Mouse (Mus musculus): ENCODE measurements around the gene BC051142.
A peak's percentile ranks its signal among the peaks of the same experiment; 100 is the strongest.
"Not testable (repeated sequence)": the region's sequence is repeated elsewhere in the genome, so short reads cannot be mapped to it uniquely, and the experiment has no call there.

Gene BC051142

DNA sequence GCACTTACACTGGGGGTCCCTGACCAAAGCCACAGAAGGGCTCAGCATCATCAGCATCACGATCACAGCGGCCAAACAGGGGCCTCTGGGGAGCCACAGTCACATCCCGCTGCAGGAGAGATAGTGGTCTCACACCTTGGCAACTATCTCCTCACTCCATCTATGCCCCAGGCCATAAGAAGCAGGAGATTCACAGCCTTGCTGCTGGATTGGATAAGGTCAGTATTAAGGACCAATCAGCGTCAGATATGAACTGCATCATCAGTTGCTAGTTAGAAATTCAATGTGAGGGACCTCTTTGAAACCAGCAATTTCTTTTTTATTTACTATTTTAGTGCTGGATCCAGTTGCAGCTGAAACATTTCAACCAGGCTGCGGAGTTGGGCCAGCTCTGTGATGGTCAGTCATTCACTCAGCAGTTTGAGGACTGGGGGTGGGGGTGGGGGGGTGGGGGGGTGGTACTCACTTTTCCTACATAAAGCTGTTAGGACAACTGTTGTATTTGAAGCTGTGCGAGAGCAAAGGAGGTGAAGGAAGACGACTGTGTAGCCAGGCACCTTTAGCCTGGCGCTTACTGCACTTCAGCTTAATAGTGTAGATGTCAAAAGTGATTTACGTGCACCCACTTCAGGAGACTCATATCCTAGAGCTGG, 436 bp upstream of the BC051142 start:
- peak; percentile 57 for DNase-seq (ENCODE audit: low spot score)

DNA sequence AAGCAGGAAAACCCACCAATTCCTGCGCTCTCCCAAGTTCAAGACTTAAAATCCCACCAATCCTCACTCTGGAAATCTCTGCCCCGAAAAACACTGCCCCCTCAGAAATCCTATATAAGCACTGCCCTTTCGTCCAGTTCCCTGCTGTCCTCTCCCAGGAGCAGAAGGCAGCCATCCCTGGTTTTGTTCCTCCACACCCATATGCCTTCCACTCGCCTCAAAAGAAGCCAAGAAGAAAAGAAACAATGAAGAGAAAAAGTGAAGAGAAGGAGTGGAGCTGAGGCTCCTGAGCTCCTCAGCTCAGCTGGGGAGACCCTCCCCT, 735 bp downstream of the BC051142 start:
- no peak for DNase-seq (ENCODE audit: low spot score)

DNA sequence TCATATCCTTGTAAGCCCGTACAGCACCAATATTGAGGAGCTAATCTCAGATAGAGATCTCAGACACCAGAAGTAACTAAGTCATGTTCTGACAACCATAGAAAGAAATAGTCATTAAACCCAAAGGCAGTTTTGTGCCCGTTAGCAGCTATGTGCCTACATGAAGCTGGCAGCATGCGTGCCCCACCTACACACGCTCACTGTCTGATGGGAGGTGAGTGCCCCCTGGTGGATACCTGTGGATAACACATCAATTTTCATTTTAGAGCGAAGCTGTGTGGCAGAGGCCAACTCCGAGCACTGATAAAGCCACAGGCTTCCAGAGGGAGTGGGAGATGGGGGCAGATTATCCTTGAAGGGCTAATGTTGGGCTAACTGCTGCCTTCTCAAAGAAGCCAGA, 12.5 kb downstream of the BC051142 start:
- DNase-seq (ENCODE audit: low spot score), result peak; percentile 53

DNA sequence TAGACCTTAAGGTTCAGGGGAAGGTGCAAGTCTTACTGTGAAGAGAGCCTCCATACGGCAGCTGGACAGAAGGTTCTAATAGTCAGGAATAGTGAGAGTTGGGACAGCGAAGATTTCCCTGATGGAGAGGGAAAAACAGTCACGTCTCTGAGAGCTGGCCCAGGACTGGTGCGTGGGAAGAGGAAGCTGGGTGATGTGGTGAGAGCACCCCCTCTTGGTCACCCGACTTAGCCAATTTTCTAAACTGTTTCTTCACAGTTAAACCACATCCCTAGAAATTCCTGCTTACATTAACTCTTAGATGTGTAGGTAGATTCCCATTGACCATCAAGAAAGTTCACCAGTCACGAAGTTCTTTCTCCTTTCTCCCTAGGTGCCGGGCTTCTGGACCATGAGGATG, 21.4 kb downstream of the BC051142 start:
- no peak for DNase-seq (ENCODE audit: low spot score)

DNA sequence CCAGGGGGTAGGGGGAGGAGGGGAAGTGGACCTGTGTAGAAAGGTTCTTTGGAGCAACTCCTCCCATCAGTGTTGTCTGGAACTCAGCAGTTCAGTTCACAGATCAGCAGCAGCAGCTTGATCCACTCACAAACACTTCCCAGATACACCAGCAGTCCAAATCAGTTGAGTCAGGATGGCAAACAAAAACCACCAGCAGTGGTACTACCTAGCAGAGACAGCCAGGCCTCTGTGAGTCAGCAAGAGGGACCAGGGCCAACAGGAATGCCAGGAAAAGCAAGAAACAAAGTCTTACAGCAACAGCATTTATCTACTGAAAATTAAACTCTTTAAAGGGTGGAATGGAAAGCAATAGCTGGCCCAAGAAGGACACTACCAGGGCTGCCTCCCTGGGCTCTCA, 29.0 kb downstream of the BC051142 start:
- DNase-seq (ENCODE audit: low spot score), result no peak

DNA sequence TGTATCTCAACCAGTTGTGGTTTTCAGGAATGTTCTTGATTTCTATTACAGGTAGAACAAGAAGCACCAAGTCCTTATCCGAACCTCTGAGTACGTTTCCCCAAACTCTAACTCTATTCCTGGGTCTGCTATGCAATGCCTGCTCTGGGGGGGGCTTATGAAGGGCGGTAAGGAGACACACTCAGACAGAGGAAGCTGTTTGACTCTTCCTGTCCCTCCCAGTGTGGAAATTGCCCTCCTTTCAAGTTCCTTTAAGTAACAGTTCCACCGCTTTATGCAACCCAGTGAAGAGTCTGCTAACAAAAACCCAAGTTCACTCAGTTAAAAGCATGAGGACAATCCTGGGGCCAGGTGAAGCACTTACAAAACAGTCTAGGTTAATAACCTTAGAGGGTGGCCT, 38.5 kb downstream of the BC051142 start:
- no peak for DNase-seq (ENCODE audit: low spot score)

DNA sequence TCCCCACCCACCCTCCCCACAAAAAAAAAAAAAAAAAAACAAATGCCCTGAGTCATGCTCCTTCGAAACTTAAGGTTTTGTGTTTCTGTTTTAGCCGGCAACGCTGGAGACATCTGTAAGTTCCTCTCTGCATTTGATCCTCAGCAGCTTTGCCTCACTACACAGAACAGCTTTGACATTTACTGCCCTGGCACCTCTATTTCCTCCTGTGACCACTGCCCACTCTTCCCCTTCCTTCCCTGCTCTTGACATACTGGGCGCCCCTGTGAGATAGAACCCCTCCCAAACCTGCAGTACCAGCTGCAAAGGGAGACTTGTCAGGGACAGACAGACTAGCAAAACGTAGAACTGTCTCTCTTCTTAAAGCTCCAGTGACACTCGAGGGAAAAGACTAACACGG, 39.0 kb downstream of the BC051142 start:
- no peak for DNase-seq (ENCODE audit: low spot score)

DNA sequence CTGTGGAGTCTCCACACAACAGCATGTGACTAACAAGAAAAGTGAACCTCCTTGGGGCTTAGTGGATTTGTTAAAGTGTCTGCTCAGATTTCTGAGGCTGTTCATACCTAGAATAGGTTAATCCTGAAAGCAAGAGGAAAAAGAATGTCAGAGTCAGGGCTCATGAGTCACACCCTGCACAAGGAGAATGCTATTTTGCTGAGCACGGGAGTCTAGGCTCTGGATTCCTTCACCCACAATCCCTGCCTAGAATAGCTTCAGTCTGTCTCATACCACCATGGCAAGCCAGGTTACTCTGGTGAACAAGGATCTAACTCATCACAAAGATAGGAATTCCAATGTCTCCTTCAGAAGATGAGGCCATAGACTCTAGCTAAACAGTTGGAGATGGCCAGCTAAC, 40.0 kb downstream of the BC051142 start:
- no peak for DNase-seq (ENCODE audit: low spot score)

DNA sequence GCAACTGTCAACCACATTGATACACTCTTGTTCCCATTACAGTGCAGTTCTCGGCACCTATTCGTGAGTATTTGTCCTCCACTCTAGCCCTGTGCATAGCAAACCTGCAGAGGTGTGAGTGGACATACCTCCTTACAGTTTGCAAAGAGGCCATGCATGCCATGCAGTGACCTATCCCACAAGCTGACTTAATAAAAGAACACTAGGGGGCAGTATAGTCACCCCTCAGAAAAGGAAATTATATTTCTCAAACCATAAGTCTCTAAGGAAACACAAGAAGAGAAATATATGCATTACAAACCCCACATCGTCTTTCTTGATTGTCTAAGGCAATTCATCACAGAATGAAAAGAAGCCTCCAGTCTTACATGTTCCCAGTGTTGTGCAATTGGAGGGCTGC, 41.2 kb downstream of the BC051142 start:
- no peak for DNase-seq (ENCODE audit: low spot score)

DNA sequence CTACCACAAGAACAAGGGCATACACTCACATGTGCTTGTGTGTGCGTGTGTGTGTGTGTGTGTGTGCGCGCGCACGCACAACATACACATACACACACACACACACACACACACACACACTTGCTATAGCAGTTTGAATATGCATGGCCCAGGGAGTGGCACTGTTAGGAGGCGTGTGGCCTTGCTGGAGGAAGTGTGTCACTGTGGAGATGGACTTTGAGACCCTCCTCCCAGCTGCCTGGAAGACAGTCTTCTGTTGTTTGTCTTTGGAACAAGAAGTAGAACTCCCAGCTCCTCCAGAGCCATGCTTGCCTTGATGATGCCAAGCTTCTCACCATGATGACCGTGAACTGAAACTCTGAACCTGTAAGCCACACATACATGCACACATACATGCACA, 43.4 kb downstream of the BC051142 start:
- DNase-seq (ENCODE audit: low spot score), result no peak

DNA sequence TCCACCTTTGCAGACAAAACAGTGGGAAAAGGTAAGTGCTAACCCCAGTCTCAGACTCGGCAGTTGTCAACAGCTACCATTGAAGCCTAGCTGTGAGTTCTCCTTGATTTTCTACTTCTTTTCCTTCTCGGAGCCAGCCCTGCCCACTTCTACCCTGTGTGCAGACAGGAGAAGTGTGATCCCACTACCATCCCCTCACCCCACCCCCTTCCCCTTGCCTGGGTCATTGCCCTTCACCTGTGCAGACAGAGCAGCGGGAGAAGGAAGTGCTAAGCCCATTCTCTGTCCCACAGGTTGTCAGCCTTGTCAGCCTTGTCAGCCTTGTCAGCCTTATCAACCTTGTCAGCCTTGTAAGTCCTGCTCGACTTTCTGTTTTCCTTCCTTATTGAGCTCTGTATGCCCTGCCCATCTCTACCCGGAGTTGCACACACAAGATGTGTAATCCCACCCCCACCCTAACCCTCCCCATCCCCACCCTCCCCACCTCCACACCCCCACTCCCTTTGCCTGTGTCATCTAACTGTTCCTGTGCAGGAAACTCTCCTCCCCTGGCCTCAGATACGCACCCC, 49.9 kb downstream of the BC051142 start:
- DNase-seq (ENCODE audit: low spot score), result no peak

DNA sequence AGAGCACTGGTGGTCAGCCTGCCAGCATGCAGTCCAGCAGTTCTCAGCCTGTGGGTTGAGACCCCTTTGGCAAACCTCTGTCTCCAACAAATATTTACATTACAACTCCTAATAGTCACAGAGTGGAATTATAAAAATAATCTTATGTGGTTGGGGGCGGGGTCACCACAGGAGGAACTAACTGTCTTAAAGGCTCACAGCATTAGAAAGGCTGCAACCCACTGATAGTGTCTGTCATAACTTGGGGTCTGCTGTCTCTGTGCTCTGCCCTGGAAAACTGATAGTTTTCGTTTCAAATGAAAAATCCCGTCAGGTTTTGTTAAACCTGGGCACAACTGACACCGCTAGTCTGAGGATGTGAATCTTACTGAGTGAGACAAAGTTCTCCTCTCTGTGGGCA, 59.0 kb downstream of the BC051142 start:
- DNase-seq (ENCODE audit: low spot score), result no peak

DNA sequence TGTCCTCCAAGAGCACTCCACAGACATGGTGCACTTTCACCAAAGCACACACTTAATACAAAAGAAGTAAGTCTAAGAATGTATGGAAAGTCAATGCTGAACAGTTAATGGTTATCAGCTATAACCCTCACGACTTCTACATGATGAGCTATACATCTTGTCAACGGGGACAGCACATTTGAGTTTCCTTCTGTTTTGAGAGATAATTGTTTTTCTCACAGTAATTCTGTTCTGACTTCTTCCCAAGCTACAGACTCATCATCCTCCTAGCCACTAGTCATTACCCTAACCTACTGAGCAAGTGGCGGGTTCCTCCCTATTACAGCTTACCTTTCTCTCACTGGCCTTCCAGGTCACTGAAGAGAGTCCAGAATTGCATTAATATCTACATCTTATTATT, 60.6 kb downstream of the BC051142 start:
- DNase-seq (ENCODE audit: low spot score), result no peak

DNA sequence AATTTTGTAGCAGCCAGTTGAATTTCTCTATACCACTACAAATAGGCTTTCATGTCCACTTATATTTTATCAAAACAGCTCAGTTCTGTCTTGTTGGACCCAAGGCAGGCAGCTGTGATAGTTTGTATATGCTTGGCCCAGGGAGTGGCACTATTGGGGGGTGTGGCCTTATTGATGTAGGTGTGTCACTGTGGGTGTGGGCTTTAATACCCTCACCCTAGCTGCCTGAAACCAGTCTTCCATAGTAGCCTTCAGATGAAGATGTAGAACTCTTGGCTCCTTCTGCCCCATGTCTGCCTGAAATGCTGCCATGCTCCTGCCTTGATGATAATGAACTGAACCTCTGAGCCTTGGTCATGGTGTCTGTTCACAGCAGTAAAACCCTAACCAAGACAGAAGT, 67.3 kb downstream of the BC051142 start:
- not testable (repeated sequence) for DNase-seq (ENCODE audit: low spot score)

DNA sequence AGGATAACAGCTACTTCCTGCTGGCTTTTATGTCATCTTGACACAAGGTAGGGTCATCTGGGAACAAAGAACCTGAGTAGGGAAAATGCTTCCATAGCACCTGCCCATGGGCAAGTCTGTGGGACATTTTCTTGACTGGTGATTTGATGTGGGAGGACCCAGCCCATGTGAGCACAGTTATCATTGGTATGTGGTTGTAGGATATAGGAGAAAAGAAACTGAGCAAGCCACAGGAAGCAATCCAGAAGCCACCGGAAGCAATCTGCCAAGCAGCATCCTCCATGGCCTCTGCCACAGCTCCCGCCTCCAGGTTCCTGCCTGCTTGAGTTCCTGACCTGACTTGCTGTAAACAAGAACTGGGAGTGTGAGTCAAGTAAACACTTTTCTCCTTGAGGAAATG, 71.9 kb downstream of the BC051142 start:
- DNase-seq (ENCODE audit: low spot score), result no peak

DNA sequence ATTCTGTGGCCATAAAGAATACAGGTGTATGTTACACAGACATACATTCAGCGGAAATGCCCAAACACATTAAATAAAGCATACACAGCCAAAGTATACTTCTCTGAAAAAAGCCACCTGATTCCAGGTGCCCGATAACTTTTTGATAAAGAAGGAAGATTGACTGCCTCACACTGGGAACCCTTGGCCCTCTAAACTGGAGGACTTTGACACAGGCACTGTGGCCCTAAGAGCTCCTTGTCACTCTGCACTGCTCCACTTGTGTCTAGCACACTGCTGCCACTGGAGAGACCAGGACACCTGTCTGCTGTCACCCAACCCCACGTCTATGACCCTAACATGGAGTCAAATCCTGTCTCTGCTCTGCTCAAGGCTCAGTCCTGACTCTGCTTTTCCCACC, 76.4 kb downstream of the BC051142 start:
- no peak for DNase-seq (ENCODE audit: low spot score)

DNA sequence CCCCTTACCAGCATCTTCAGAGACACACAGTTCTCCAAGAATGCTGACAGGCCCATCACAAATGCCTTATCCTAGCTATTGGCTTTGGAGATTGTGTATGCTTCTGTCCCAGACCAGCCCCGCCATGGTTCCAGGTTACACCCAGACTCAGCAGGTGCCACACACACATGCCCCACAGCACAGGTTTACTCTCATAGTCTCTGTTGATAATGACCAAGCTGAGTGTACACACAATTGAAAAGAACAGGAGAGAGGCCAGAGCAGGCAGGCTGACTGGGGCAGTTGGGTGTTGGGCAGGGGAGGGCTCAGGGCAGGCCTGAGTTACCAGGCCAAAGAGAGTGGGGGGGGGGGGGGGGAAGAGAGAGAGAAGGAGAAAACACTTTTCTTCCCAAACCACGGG, 77.8 kb downstream of the BC051142 start:
- no peak for DNase-seq (ENCODE audit: low spot score)

DNA sequence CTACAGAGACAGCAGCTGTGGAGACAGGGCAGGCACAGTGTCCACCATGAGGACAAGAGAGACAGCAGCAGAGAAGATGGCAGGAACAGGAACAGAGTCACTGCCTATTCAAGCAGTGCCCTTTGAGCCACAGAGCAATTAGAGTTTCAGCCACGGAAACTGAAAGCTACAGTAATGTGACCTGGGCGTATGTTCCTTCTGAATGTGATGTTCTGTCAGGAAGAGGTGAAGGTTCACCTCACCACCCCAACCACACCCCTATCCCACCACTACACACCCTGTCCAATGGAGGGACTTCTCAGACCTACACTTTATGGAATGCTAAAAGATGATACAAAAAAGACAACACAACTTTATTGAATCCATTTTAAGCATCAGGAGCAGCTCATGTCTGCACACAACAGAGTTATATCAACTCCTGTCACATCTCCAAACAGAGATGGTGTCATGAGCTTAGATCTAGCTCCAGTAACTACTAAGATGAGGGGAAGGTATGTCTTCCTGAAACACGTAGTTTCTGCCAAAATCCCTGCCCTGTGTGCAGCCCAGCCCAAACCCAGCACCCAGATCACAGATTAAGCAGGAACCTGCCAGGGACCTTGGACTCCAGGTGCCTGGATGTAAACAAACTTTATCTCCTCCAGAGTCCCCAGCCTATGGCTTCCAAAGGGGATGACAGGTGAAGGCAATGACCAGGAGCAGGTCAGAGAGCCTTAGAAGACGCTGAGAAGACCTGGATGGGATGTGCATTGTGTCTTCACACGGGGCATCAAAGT, 78.8 kb downstream of the BC051142 start, which contains the start of gene Btnl4:
TSS of gene Btnl4 (minus strand) at position 81 of the 776 bp plus-strand sequence.
- not testable (repeated sequence) for DNase-seq (ENCODE audit: low spot score)

DNA sequence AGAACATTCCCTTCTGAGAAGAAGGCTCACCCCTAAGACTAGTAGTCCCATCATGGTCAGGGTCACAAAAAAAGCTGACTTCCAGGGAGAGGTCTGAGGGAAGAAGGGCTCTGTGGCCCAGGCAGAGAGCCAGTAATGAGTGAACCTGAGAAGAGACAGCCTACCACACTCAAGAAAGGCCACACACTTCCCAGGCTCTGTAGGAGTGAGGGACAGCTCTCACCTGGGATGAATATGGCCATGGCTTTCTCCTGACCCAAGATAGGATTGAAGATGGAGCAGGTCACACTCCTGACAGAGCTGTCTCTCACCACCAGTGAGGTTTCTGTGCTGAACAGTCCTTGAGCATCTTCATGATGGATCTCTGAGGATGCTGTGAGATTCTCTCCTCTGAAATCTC, 94.2 kb downstream of the BC051142 start:
- DNase-seq (ENCODE audit: low spot score), result no peak

DNA sequence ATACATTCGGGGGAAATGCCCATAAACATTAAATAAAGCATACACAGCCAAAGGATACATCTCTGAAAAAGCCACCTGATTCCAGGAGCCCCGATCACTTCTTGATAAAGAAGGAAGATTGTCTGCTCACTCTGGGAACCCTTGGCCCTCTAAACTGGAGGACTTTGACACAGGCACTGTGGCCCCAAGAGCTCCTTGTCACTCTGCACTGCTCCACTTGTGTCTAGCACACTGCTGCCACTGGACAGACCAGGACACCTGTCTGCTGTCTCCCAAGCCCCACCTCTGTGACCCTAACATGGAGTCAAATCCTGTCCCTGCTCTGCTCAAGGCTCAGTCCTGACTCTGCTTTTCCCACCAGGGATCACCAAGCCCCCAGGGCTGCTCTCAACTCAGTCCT, 96.5 kb downstream of the BC051142 start:
- not testable (repeated sequence) for DNase-seq (ENCODE audit: low spot score)

DNA sequence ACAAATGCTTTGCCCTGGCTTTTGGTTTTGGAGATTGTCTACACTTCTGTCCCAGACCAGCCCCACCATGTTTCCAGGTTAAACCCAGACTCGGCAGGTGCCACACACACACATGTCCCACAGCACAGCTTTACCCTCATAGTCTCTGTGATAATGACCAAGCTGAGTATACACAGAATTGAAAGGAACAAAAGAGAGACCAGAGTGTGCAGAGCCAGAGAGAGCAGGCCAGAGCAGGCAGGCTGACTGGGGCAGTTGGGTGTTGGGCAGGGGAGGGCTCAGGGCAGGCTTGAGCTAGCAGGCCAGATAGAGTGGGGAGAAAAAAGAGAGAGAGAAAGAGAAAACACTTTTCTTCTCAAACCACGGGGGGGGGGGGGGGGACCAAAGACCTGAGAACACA, 97.9 kb downstream of the BC051142 start:
- no peak for DNase-seq (ENCODE audit: low spot score)

DNA sequence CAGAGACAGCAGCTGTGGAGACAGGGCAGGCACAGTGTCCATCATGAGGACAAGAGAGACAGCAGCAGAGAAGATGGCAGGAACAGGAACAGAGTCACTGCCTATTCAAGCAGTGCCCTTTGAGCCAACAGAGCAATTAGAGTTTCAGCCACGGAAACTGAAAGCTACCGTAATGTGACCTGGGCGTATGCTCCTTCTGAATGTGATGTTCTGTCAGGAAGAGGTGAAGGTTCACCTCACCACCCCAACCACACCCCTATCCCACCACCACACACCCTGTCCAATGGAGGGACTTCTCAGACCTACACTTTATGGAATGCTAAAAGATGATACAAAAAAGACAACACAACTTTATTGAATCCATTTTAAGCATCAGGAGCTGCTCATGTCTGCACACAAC, 98.7 kb downstream of the BC051142 start:
- DNase-seq (ENCODE audit: low spot score), result not testable (repeated sequence)

DNA sequence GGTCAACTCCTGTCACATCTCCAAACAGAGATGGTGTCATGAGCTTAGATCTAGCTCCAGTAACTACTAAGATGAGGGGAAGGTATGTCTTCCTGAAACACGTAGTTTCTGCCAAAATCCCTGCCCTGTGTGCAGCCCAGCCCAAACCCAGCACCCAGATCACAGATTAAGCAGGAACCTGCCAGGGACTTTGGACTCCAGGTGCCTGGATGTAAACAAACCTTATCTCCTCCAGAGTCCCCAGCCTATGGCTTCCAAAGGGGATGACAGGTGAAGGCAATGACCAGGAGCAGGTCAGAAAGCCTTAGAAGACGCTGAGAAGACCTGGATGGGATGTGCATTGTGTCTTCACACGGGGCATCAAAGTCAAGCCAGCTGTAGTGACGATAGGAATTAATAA, 99.1 kb downstream of the BC051142 start:
- not testable (repeated sequence) for DNase-seq (ENCODE audit: low spot score)

DNA sequence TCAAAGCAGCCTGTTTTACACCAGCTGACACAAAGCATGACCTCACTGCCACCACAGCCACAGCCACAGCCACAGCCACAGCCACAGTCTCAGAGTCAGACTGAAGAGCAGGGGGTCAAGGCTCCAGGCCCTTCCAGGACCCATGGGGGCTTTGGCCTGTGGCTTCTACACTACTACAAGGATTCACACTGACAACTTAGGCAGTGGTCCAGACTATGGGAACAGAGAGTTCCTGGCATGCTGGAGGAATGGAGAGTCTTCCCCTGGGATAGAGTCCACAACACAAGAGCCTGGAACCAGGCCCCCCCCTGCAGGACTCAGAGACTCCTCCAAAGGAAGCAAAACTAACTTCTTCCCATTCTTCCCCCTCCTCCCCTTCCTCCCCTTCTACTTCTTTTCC, 109.0 kb downstream of the BC051142 start:
- no peak for DNase-seq (ENCODE audit: low spot score)

All from ovary, postnatal 14 days (tissue).